Mouse (Mus musculus): ENCODE measurements around the gene Tmod4.

Tmod4 gene

GRCm38 (mm10) chr3:95136336-95136735 lies 12.1 kb downstream of the Tmod4 start:
- in situ Hi-C loops (cut with MboI; ENCODE audit: low sequenced_read_pairs), result no loop called here

- in situ Hi-C loops (cut with MboI; ENCODE audit: low sequenced_read_pairs), result loop anchor here (10.0 kb wide), 1 partner anchor 125 kb away; no protein-coding TSS in a partner anchor
Observed at GRCm38 (mm10) chr3:95139586-95140288, 15.5 kb downstream of the Tmod4 start.

GRCm38 (mm10) chr3:95140289-95140595 lies 16.0 kb downstream of the Tmod4 start:
- in situ Hi-C loops (cut with MboI; ENCODE audit: low sequenced_read_pairs), result loop anchor here (10.0 kb wide), 1 partner anchor 125 kb away; no protein-coding TSS in a partner anchor

GRCm38 (mm10) chr3:95140795-95141194 lies 16.5 kb downstream of the Tmod4 start:
- in situ Hi-C loops (cut with MboI; ENCODE audit: low sequenced_read_pairs), result loop anchor here (10.0 kb wide), 1 partner anchor 124 kb away; no protein-coding TSS in a partner anchor

GRCm38 (mm10) chr3:95141474-95141873 lies 17.2 kb downstream of the Tmod4 start:
- in situ Hi-C loops (cut with MboI; ENCODE audit: low sequenced_read_pairs), result loop anchor here (10.0 kb wide), 1 partner anchor 123 kb away; no protein-coding TSS in a partner anchor

- in situ Hi-C loops (cut with MboI; ENCODE audit: low sequenced_read_pairs), result loop anchor here (10.0 kb wide), 1 partner anchor 123 kb away; no protein-coding TSS in a partner anchor
Observed at GRCm38 (mm10) chr3:95141952-95142616, 17.8 kb downstream of the Tmod4 start, which contains the start of gene Tnfaip8l2. Tnfaip8l2 (minus strand) TSS chr3:95142360.

- in situ Hi-C loops (cut with MboI; ENCODE audit: low sequenced_read_pairs), result loop anchor here (10.0 kb wide), 1 partner anchor 122 kb away; no protein-coding TSS in a partner anchor
Observed at GRCm38 (mm10) chr3:95142617-95143011, 18.3 kb downstream of the Tmod4 start.

- in situ Hi-C loops (cut with MboI; ENCODE audit: low sequenced_read_pairs), result loop anchor here (10.0 kb wide), 1 partner anchor 117 kb away; no protein-coding TSS in a partner anchor
Observed at GRCm38 (mm10) chr3:95147924-95148323, 23.6 kb downstream of the Tmod4 start.

GRCm38 (mm10) chr3:95153874-95154273 lies 29.6 kb downstream of the Tmod4 start:
- in situ Hi-C loops (cut with MboI; ENCODE audit: low sequenced_read_pairs), result no loop called here

GRCm38 (mm10) chr3:95159511-95159986 lies 35.3 kb downstream of the Tmod4 start:
- in situ Hi-C loops (cut with MboI; ENCODE audit: low sequenced_read_pairs), result no loop called here

- in situ Hi-C loops (cut with MboI; ENCODE audit: low sequenced_read_pairs), result no loop called here
Observed at GRCm38 (mm10) chr3:95159987-95160963, 36.0 kb downstream of the Tmod4 start, which contains the start of gene Sema6c. Sema6c (plus strand) TSS chr3:95160457.

GRCm38 (mm10) chr3:95161041-95161551 lies 36.8 kb downstream of the Tmod4 start:
- in situ Hi-C loops (cut with MboI; ENCODE audit: low sequenced_read_pairs), result no loop called here

GRCm38 (mm10) chr3:95161618-95162344 lies 37.5 kb downstream of the Tmod4 start:
- in situ Hi-C loops (cut with MboI; ENCODE audit: low sequenced_read_pairs), result no loop called here

GRCm38 (mm10) chr3:95162345-95162628 lies 38.0 kb downstream of the Tmod4 start:
- in situ Hi-C loops (cut with MboI; ENCODE audit: low sequenced_read_pairs), result no loop called here

- in situ Hi-C loops (cut with MboI; ENCODE audit: low sequenced_read_pairs), result no loop called here
Observed at GRCm38 (mm10) chr3:95163419-95164255, 39.4 kb downstream of the Tmod4 start.

GRCm38 (mm10) chr3:95164256-95164550 lies 39.9 kb downstream of the Tmod4 start:
- in situ Hi-C loops (cut with MboI; ENCODE audit: low sequenced_read_pairs), result no loop called here

- in situ Hi-C loops (cut with MboI; ENCODE audit: low sequenced_read_pairs), result no loop called here
Observed at GRCm38 (mm10) chr3:95164840-95165239, 40.6 kb downstream of the Tmod4 start.

- in situ Hi-C loops (cut with MboI; ENCODE audit: low sequenced_read_pairs), result no loop called here
Observed at GRCm38 (mm10) chr3:95169996-95170395, 45.7 kb downstream of the Tmod4 start.

- in situ Hi-C loops (cut with MboI; ENCODE audit: low sequenced_read_pairs), result no loop called here
Observed at GRCm38 (mm10) chr3:95171105-95171504, 46.8 kb downstream of the Tmod4 start.

Data from CH12F3 (cell line).